Mouse (Mus musculus) limb, embryonic 10.5 days (tissue): ENCODE measurements around the gene Hrh2. TPM values are rescaled to one million over a fixed set of nuclear protein-coding genes. Genes with fewer than 3 reads are reported as not detected.

Experiments used
- DNase-seq: peaks from one replicate; pipeline ENCODE4 v3.0.0-alpha.2; 2017; ENCODE audit warnings: low spot score
- H3K27ac ChIP-seq: fragments of 300-500 bp; sonication (generic); 2 replicates; pipeline ENCODE4 v1.5.1; 2016; ENCODE audit warnings: mild to moderate bottlenecking
- H3K27me3 ChIP-seq: fragments of 300-500 bp; sonication (generic); 2 replicates; pipeline ENCODE4 v1.6.1; 2016; ENCODE audit warnings: low read depth, mild to moderate bottlenecking; ENCODE audit not compliant: poor library complexity, severe bottlenecking
- H3K36me3 ChIP-seq: fragments of 300-500 bp; sonication (generic); 2 replicates; pipeline ENCODE4 v1.6.1; 2016; ENCODE audit warnings: mild to moderate bottlenecking, moderate library complexity
- H3K4me1 ChIP-seq: fragments of 300-500 bp; sonication (generic); 2 replicates; pipeline ENCODE4 v1.6.1; 2016
- H3K4me3 ChIP-seq: fragments of 300-500 bp; sonication (generic); 2 replicates; pipeline ENCODE4 v1.5.1; 2016; ENCODE audit warnings: mild to moderate bottlenecking, moderate library complexity
- H3K9me3 ChIP-seq: fragments of 300-500 bp; sonication (generic); replicated peaks from 2 replicates; pipeline ENCODE4 v1.6.1; 2016; ENCODE audit warnings: mild to moderate bottlenecking
- WGBS: fragments of 180-500 bp; shearing (Covaris S2); methylation state at CpG from one replicate; pipeline ENCODE4 v1.1.7; 2016; 5-methylcytosine and 5-hydroxymethylcytosine counted together
- polyA plus RNA-seq: library from polyadenylated mRNA; unstranded; fragments of >200 nt; fragmentation: Nextera tagmentation; extraction: Ambion mirVana; gene quantifications from 2 replicates; pipeline ENCODE4 v1.2.1, GENCODE M21; 2016

Hrh2 gene
- polyA plus RNA-seq, 1 experiment from 2014 or later, result 0.05 TPM

DNA sequence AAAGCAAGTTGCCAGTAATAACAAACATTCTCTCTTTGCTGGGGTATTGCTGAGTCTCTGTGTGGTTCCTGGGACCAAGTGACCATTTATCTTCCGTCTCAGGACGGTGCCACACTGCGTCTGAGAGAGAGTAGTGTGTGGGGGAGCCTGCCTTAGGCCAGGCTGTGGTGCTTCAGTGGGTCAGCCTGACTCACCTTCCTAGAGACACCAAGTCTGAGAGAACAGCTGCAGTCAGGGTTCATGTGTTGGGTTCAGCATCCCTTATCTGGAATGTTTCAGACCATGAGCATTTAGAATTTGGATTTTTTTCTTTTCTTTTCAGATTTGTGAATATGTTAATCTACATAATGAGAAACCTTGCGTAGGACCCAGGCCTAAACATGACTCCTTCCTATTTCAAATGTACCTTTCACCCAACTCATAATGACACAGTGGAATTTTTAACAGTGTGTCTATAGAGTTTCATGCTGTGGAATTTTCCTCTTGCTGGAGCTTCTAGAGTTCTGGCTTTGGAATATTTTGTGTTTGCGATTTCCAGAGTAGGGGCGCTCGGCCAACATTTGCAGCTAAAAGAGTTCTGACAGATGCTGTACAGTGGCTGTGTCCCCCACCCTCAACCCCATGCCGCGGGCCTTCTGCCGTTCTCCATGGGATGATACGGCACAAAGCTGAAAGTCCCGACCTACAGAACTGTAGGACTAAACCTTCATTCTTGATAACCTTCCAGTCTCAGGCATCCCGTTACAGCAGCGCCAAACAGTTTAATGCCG, 71.0 kb downstream of the Hrh2 start:
- WGBS, result 89% methylated on average over 15 of the region's 15 CpGs
- DNase-seq, result no peak
- Histone ChIP-seq H3K36me3 (no peaks in the 10 kb centered on the region), H3K4me3 (no peak overlapping the region), H3K9me3 (no peaks in the 10 kb centered on the region), H3K27me3 (peaks cover 8% of the 10 kb centered on the region; the same call in 1 of the 2 replicates), H3K27ac (no peak overlapping the region), H3K4me1 (peaks cover 10% of the 10 kb centered on the region; the same call in 1 of the 2 replicates)

DNA sequence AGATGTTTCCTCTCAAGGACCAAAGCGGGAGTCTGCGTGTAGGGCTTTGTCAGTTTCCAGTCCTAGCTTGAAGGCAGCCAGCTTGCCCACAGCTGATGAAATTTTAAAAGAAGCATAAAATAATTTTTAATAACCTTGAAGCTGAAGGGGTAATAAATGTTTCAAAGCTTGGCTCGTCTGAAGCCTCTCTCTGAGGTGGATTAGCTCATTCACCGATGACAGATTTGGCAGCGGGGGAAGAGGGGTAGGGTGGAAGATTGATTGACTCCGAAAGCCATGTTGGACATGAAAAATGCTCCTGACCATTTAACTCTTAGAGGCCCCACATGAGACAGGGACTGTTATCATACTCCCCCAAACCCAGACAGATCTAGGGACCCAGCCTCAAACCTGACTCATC, 71.7 kb downstream of the Hrh2 start:
- WGBS, result 82% methylated on average over 6 of the region's 6 CpGs
- H3K9me3 ChIP-seq, result no peaks in the 10 kb centered on the region

GRCm38 (mm10) chr13:54266472-54266871, 74.5 kb downstream of the Hrh2 start:
- DNase-seq, result no peak
- WGBS, result 20% methylated on average over 9 of the region's 9 CpGs
- no peak overlapping the region for H3K27ac ChIP-seq
- no peaks in the 10 kb centered on the region for H3K9me3 ChIP-seq
- peaks cover 8% of the 10 kb centered on the region; the same call in 1 of the 2 replicates for H3K27me3 ChIP-seq
- H3K4me1 ChIP-seq, result 0 out of 2 replicates have a peak, but pooled peaks cover 4% of the 10 kb centered on the region
- no peak overlapping the region for H3K4me3 ChIP-seq
- no peaks in the 10 kb centered on the region for H3K36me3 ChIP-seq

More for the DNA sequence above, 71.7 kb downstream of the Hrh2 start:
- no peak for DNase-seq
- 0 out of 2 replicates have a peak, but pooled peaks cover 4% of the 10 kb centered on the region for H3K4me1 ChIP-seq
- no peak overlapping the region for H3K4me3 ChIP-seq
- peaks cover 8% of the 10 kb centered on the region; the same call in 1 of the 2 replicates for H3K27me3 ChIP-seq
- H3K36me3 ChIP-seq, result no peaks in the 10 kb centered on the region
- no peak overlapping the region for H3K27ac ChIP-seq

DNA sequence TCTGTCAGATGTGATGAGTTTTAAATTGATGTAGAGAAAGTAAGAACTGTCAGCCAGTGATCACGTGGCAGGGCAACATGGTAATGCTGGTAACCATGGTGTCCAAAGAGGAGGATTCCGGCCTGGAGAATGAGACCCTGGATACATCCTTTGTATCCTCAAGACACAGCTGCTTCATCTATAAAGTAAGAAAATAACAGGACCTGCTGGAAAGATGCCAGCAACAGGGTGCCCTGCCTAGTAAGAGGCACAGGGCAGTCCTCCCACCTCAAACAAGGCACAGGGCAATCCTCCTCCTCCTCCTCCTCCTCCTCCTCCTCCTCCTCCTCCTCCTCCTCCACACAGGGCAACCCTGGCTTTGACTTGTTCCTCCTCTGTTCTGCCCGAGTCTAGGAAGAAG, 77.2 kb downstream of the Hrh2 start:
- Histone ChIP-seq H3K4me3 (no peak overlapping the region), H3K36me3 (no peaks in the 10 kb centered on the region), H3K27me3 (peaks cover 8% of the 10 kb centered on the region; the same call in 1 of the 2 replicates), H3K27ac (no peak overlapping the region), H3K9me3 (no peaks in the 10 kb centered on the region), H3K4me1 (0 out of 2 replicates have a peak, but pooled peaks cover 4% of the 10 kb centered on the region)
- no peak for DNase-seq
- 78% methylated on average over 3 of the region's 3 CpGs for WGBS

DNA sequence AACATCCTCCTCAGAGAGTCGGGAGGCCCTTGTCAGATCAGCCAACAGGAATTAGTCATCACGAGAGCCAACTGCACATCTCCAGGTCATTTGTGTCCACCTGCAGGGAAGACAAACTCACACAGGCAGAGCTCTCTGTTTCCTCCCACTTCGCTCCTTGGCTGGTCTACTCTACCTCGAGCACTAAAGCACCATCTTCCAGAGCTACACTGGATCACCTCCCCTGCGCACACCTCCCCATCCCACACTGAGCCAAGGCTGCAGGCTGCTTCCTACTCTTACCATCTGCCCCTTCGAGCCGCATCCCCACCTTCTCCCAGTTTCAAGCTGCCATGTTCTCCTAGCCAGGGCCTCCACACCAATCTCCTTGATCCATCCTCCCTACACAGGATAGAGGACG, 77.7 kb downstream of the Hrh2 start:
- no peak for DNase-seq
- Histone ChIP-seq H3K27me3 (peaks cover 8% of the 10 kb centered on the region; the same call in 1 of the 2 replicates), H3K4me1 (0 out of 2 replicates have a peak, but pooled peaks cover 4% of the 10 kb centered on the region), H3K27ac (no peak overlapping the region), H3K36me3 (no peaks in the 10 kb centered on the region), H3K4me3 (no peak overlapping the region), H3K9me3 (no peaks in the 10 kb centered on the region)
- WGBS, result 76% methylated on average over 8 of the region's 8 CpGs

- Histone ChIP-seq H3K4me3 (no peak overlapping the region), H3K27me3 (no peaks in the 10 kb centered on the region), H3K4me1 (no peaks in the 10 kb centered on the region), H3K36me3 (no peaks in the 10 kb centered on the region), H3K27ac (no peak overlapping the region), H3K9me3 (no peaks in the 10 kb centered on the region)
- no peak for DNase-seq
- 93% methylated on average over 7 of the region's 7 CpGs for WGBS
Measured at GRCm38 (mm10) chr13:54272076-54272475, 80.1 kb downstream of the Hrh2 start.

GRCm38 (mm10) chr13:54277406-54277805, 85.5 kb downstream of the Hrh2 start:
- Histone ChIP-seq H3K27ac (no peak overlapping the region), H3K36me3 (no peaks in the 10 kb centered on the region), H3K27me3 (peaks cover 22% of the 10 kb centered on the region), H3K4me1 (peaks cover 9% of the 10 kb centered on the region), H3K4me3 (no peak overlapping the region), H3K9me3 (no peaks in the 10 kb centered on the region)
- WGBS, result 90% methylated on average over 6 of the region's 6 CpGs
- DNase-seq, result no peak

DNA sequence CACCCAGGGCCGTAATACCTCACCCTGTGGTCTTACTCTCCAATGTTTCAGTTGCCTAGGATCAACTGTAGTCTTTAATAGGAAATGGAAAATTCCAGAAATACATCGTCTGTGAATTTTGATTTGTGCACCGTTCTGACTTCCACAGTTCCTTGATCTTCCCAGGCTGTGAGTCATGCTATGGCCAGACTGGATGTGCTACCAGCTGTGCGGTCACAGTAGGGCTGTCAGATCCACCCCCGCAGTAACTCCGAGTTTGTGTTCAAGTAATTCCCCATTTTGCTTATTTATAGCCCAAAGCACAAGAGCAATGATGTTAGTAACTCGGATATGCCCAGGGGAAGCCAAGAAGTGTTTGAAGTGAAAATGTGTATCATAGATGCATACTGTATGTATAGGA, 88.4 kb downstream of the Hrh2 start:
- peaks cover 16% of the 10 kb centered on the region for H3K4me1 ChIP-seq
- H3K27me3 ChIP-seq, result peaks cover 36% of the 10 kb centered on the region
- H3K4me3 ChIP-seq, result no peak overlapping the region
- WGBS, result 88% methylated on average over 7 of the region's 7 CpGs
- no peaks in the 10 kb centered on the region for H3K36me3 ChIP-seq
- DNase-seq, result no peak
- H3K27ac ChIP-seq, result no peak overlapping the region
- H3K9me3 ChIP-seq, result no peaks in the 10 kb centered on the region

DNA sequence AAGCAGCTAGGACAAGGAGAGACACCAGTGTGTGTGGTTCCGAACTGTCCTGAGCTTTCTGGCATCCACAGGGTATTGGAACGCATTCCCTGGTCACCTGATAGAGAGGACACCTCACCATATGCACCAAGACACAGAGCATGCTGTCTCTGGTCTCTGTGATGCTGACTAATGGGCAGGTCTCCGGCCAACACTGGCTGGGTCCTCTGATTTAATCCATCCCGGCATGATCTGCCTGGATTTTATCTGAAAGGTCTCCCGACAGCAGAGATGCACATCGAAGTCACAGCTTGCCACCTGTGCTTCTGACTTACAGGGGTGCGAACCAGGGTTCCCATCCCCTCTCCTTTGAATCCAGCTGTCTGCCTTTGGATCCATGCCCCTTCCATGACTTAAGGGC, 89.2 kb downstream of the Hrh2 start:
- H3K36me3 ChIP-seq, result no peaks in the 10 kb centered on the region
- H3K27me3 ChIP-seq, result peaks cover 36% of the 10 kb centered on the region
- H3K4me3 ChIP-seq, result no peak overlapping the region
- H3K9me3 ChIP-seq, result no peaks in the 10 kb centered on the region
- WGBS, result 75% methylated on average over 7 of the region's 7 CpGs
- H3K27ac ChIP-seq, result no peak overlapping the region
- H3K4me1 ChIP-seq, result peaks cover 16% of the 10 kb centered on the region
- DNase-seq, result no peak

- Histone ChIP-seq H3K27ac (no peak overlapping the region), H3K27me3 (peaks cover 36% of the 10 kb centered on the region), H3K9me3 (no peaks in the 10 kb centered on the region), H3K4me1 (peaks cover 16% of the 10 kb centered on the region), H3K36me3 (no peaks in the 10 kb centered on the region), H3K4me3 (no peak overlapping the region)
- WGBS, result 25% methylated on average over 8 of the region's 8 CpGs
- DNase-seq, result no peak
Measured at GRCm38 (mm10) chr13:54281623-54282022, 89.7 kb downstream of the Hrh2 start.

- peaks cover 16% of the 10 kb centered on the region for H3K4me1 ChIP-seq
- peaks cover 36% of the 10 kb centered on the region for H3K27me3 ChIP-seq
- H3K9me3 ChIP-seq, result no peaks in the 10 kb centered on the region
- DNase-seq, result no peak
- no peak overlapping the region for H3K27ac ChIP-seq
- WGBS, result 15% methylated on average over 17 of the region's 17 CpGs
- no peaks in the 10 kb centered on the region for H3K36me3 ChIP-seq
- peak overlapping the region; percentile 37 for H3K4me3 ChIP-seq
Measured at GRCm38 (mm10) chr13:54282149-54282860, 90.4 kb downstream of the Hrh2 start.

- H3K27ac ChIP-seq, result no peak overlapping the region
- peak; percentile 41 for DNase-seq
- H3K4me3 ChIP-seq, result peak overlapping the region; percentile 37
- H3K4me1 ChIP-seq, result peaks cover 16% of the 10 kb centered on the region
- H3K9me3 ChIP-seq, result no peaks in the 10 kb centered on the region
- H3K36me3 ChIP-seq, result no peaks in the 10 kb centered on the region
- H3K27me3 ChIP-seq, result peaks cover 36% of the 10 kb centered on the region
- 9% methylated on average over 10 of the region's 10 CpGs for WGBS
Measured at GRCm38 (mm10) chr13:54282861-54283206, 90.9 kb downstream of the Hrh2 start.
